Mouse (Mus musculus) right cerebral cortex, adult 2 months (tissue): Measurements from ENCODE around the gene Ncoa7.
A peak's percentile ranks its signal among the peaks of the same experiment; 100 is the strongest.

Experiments used
- DNase-seq, 2 experiments: peaks; one replicate each; pipeline ENCODE4 v3.0.0; 2021 to 2022; ENCODE audit warnings: low spot score in 2 of 2

The Ncoa7 gene

DNA sequence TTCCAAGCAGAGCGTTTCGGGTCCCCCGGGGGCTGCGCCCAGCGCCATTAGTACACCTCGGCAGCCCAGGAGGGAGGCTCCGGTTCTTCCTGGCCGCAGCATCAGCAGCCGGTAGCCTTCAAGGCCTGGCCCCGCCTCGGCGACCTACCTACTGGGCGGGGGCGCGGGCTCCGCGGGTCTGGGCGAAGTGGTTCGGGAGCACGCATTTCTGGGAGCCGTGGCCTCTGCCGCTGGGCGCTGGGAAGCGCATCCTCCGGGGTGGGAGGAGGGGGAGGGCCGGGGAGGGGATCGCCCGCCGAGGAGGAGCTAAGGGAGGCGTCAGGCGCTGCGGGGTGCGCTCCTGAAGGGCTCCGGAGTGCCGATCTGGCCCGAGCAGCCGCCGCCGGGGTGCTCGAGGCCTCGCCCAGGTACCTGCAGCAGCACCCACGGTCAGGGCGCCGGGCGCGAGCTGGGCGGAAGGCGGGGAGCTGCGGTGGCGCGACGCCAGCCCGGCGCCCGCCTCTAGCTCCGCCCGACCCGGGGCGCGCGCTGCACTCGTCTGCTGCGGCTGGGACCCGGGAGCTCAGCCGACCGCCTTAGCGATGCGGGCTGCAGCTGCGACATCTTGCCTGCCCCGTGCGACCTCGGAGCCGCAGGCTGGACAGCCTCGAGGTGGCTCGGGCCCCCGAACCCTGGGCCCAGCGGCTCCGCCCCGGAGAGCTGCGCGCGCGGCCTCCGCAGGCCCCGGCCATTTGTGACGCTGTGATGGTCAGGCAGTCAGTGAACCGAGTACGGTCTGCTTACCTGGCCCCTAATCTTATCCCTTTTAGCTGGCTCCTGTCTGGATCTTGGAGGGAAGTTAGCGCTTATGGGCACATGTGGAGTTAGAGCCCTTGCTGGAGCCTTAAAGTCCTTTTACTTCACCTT is at the start of gene Ncoa7:
Gene Ncoa7 (minus strand): TSS at position 646 of the 906 bp plus-strand sequence.
- peak; percentile 70 to 79 for DNase-seq

GRCm38 (mm10) chr10:30845101-30845825 is 42.1 kb upstream of the Ncoa7 start:
- no peak for DNase-seq

- peak in 1 of 2 experiments; percentile 12 for DNase-seq
These were observed 41.3 kb upstream of the Ncoa7 start for GRCm38 (mm10) chr10:30844191-30845010.

DNA sequence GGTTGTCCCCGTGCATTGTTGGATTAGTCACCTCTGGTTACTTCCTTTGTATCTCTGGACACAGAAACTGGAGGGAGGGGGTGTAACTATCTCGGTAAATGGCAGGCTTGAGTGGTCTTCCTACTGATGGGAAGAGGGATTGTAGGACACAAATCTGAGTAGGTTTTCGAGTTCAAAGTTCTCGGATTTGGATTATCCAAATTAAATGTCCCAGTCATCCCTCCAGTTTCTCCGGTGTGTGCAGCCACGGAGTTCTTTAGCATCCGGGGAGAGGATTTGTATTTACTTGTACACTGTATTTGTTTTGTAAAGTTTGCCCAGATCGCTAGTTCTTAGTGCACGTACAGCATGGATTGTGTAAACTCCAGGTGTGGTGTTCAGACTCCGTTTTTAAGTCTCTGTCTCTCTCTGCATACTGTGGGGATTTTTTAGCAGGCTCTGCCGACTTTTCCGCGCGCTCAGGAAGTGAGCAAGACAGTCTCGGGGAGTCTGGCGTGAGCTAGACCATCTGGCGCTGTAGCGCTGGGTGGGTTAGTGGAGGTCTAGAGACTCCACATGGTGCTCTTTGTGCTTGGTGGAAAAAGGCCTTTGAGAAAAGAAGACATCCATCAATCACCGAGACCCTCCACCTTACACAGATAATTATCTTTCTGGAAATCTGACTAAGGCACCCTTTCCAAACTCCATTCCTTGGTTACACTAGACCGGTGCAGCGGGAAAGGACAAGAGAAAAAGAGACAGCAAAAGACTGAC is 40.5 kb upstream of the Ncoa7 start:
- peak; percentile 53 to 57 for DNase-seq

GRCm38 (mm10) chr10:30842643-30843437 is 39.7 kb upstream of the Ncoa7 start, which contains the start of gene Hey2:
TSS of gene Hey2 (minus strand) at chr10:30842801.
- peak; percentile 97 to 98 for DNase-seq

DNA sequence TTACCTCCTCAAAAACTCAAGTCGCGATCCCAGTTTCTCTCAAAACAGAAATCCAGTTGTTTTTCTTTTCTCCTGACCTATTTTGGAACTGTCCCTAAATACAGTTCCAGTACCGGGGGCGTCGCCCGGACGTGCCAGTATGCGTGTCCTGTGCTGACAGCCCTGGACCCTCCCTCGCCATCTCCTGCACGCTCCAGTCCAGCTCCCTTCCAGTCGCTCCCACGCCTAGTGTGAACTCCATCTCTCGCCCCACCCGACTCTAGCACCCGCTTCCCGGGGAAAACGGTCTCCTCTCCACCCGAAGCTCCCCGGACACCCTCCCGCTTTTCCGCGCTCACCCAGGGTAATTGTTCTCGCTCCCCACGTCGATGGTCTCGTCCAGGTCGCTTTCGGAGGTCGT is 39.1 kb upstream of the Ncoa7 start:
- no peak for DNase-seq

DNA sequence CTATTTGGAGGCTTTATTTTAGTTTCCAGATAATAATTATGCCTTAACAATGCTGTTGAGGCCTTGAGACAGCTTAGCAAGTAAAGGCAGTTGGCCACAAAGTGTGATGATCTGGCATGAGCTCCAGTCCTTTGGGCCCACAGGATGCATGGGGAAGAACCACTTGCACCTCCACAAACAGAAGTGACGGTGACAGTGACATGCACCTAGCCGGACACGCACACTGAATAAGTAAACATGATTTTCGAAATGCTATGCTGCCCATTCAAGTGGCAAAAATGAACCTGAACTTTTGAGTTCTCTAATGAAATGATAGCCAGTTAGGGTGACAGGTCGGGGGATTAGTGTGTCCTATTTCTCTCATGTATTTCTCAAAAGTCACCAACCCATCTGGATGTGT is 37.7 kb upstream of the Ncoa7 start:
- no peak for DNase-seq

DNA sequence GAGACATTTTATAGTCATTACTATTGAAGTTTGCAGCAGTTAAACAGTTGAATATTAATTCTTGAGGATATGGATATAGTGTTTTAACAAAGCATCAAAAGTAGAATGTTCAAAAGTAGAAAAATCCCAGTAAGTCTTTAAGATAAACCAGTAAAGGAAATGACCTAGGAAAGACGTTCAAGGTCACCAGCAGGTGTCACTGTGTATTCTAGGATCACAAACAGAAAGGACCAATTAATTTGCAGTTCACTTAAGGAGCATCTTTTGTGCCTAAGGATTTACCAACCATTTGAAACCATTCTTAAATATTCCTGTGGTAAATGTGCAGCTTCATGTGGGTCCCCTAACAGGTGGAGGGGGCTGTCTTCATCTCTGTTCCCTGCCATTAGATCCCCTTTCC is 35.1 kb upstream of the Ncoa7 start:
- DNase-seq: no peak

GRCm38 (mm10) chr10:30825049-30825448 is 21.9 kb upstream of the Ncoa7 start:
- DNase-seq: peak; percentile 11 to 53

DNA sequence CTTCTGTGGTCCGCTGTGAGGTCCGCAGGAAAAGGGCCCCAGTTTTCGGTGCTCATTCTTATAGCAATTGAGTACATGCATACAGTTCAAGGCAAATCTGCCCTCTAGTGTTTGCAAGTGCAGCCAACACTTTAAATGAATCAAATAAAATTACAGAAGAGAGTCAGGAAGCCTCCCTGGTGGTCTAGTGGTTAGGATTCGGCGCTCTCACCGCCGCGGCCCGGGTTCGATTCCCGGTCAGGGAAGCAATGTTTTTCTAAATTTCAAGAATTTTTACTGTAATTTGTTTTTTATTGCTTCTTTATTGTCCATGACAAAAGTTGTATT is 7.8 kb upstream of the Ncoa7 start:
- peak; percentile 88 for DNase-seq

- DNase-seq: peak; percentile 11 to 27
These were observed 7.3 kb upstream of the Ncoa7 start for GRCm38 (mm10) chr10:30810247-30810966.

- no peak for DNase-seq
These were observed 594 bp upstream of the Ncoa7 start for GRCm38 (mm10) chr10:30803587-30804253.

GRCm38 (mm10) chr10:30802033-30802432 is 1.1 kb downstream of the Ncoa7 start:
- DNase-seq: peak; percentile 43 to 46

DNA sequence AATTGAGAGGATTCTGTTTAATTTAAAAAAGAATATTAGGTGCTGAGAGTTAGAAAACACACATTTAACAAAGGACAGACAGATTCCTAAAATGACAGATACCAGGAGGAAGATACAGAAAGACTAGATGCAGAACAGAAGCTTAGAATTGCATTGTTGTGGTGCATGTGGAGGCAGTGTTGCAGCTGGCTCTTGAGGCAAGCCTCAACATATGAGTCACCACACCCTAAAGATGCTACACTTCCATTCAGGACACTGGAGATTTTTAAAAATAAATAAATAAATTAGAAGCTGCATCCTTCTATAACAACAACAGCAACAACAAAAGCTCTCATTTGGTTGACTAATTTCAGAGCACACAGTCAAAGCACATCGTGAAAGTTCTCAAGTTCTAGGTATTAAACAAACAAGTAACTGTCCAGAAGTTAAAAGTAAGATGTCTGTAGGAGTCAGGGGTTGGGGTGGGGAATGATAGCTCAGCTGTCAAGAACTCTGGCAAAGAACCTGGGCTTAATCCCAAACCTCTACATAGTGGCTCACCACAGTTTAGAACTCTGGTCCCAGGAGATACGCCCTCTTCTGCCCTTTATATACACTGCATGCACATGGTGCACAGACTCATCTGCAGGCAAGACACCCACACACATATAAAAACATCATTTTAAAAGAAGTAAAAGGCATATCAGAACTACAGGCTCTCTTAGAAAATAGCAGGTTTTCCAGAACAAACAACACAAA is 3.2 kb downstream of the Ncoa7 start:
- no peak for DNase-seq

DNA sequence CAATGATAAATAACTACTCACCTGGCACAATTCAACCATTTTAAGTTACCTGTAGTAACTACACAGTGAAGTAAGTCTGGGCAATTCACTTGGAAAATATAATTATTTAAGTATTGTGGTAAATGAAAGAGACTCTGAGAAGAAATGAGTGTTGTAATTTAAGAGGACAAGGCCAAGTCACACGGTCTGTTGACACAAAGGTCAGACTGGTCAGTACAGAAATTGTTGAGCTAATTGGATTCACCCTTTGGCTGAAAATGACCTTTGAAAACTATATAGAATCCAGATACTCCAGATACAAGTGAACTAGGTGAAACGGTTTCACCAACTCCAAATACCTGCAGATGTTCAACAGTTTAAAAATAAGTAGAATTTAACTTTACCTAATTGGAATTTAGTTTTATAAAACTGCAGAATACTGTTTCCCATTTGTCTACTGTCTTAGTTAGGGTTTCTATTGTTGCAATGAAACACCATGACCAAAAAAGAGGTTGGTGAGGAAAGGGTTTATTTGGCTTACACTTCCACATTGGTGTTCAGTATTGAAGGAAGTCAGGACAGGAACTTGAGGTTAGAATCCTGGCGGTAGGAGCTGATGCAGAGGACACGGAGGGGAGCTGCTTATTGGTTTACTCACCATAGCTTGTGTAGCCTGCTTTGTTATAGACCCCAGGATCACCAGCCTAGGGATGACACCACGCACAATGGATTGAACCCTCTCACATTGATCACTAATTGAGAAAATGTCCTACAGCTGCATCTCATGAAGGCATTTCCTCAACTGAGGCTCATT is 6.5 kb downstream of the Ncoa7 start:
- DNase-seq: no peak

DNA sequence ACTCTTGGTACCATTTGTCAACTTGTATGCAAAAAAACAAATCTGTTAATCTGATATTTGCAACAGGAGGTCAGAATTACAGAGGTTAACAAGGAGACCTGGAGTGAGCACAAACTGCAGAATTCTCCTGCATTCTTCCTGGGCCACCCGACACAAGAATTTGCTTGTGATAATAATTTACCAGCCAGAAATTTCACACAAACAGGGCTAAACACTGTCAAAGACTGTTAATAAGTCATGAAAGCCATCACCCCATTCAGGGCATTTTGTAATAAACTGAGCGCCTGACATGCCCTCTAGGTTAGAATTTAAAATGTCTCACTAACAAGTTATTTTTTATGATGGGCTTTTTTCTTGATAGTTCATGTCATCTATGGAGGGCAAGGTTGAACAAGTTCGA is 12.1 kb downstream of the Ncoa7 start:
- DNase-seq: no peak

DNA sequence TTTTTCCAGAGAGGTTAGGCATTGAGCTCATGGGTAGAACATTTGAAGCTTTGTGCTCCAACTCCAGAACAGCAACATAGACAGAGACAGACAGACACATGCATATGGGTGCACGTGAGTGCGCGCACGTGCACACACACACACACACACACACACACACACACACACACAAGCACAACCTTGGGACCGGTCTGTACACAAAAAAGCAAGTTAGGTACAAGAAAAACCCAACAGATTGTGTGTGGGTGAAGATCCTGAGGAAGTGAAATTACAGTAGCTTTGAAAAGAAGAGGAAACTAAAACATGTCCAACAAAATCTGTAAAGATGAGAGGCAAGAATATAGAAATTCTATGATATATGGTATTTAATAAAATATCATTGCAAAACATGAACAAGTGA is 13.6 kb downstream of the Ncoa7 start:
- peak in 1 of 2 experiments; percentile 17 for DNase-seq

DNA sequence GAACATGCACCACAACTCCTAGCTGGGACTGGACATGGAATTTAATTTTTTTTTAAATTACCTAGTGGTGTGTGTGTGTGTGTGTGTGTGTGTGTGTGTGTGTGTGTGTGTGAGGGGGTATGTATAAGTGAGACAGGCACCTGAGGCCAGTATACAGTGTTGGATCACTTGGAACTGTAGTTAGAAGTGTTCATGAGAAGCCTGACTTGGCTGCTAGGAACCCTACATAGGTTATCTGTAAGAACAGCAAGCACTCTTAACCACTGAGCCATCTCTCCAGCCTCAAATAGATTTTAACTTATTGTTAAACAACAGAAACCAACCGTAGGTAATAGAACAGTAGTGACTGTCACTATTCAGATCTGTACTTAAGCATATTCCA is 14.8 kb downstream of the Ncoa7 start:
- DNase-seq: no peak
